Mouse (Mus musculus) liver, postnatal 0 days (tissue): ENCODE measurements at regions not wholly inside any gene's neighbourhood (a gene's known extent, or its start where the extent isn't known, plus 50 kb on each side); places are given as distances from the start of the nearest gene placed in this dataset.
"Not testable (repeated sequence)": the region's sequence is repeated elsewhere in the genome, so short reads cannot be mapped to it uniquely, and the experiment has no call there.

Source experiments
- ATAC-seq: fragments of 200-750 bp; cut with Nextera tagmentation; 2 replicates; pipeline ENCODE4 v1.8.0; 2017; ENCODE audit warnings: mild to moderate bottlenecking, moderate library complexity
- DNase-seq: peaks from one replicate; pipeline ENCODE4 v3.0.0-alpha.2; 2016
- H3K27ac ChIP-seq: fragments of 300-500 bp; sonication (generic); 2 replicates; pipeline ENCODE4 v1.5.1; 2014; ENCODE audit warnings: antibody characterized with exemption, moderate library complexity, mild to moderate bottlenecking, low read depth
- H3K27me3 ChIP-seq: fragments of 300-500 bp; sonication (generic); 2 replicates; pipeline ENCODE4 v1.6.1; 2014; ENCODE audit warnings: low read length, control low read depth, mixed read lengths; ENCODE audit not compliant: insufficient read depth
- H3K36me3 ChIP-seq: fragments of 300-500 bp; sonication (generic); replicated peaks from 2 replicates; pipeline ENCODE4 v1.6.1; 2014; ENCODE audit warnings: mild to moderate bottlenecking, control low read depth, low read length, moderate library complexity, mixed read lengths; ENCODE audit not compliant: insufficient read depth
- H3K4me1 ChIP-seq: fragments of 300-500 bp; sonication (generic); 2 replicates; pipeline ENCODE4 v1.6.1; 2014; ENCODE audit warnings: antibody characterized with exemption, mild to moderate bottlenecking, control low read depth; ENCODE audit not compliant: insufficient read depth
- H3K4me2 ChIP-seq: fragments of 300-500 bp; sonication (generic); 2 replicates; pipeline ENCODE4 v1.6.1; 2014; ENCODE audit warnings: low read depth, mild to moderate bottlenecking, low read length, moderate library complexity, mixed read lengths
- H3K4me3 ChIP-seq: fragments of 300-500 bp; sonication (generic); 2 replicates; pipeline ENCODE4 v1.5.1; 2014; ENCODE audit warnings: low read depth, low read length
- H3K9ac ChIP-seq: fragments of 300-500 bp; sonication (generic); replicated peaks from 2 replicates; pipeline ENCODE4 v1.6.1; 2014; ENCODE audit warnings: mild to moderate bottlenecking, moderate library complexity
- H3K9me3 ChIP-seq: fragments of 300-500 bp; sonication (generic); 2 replicates; pipeline ENCODE4 v1.6.1; 2016; ENCODE audit warnings: mild to moderate bottlenecking, control low read depth, low read length, mixed read lengths
- CTCF ChIP-seq: sonication (generic); IDR thresholded peaks from 2 replicates; pipeline ENCODE4 v1.5.1; 2016; ENCODE audit warnings: antibody characterized with exemption, low read depth
- EP300 ChIP-seq: IDR thresholded peaks from 2 replicates; pipeline ENCODE4 v1.6.1; 2016; ENCODE audit warnings: antibody characterized with exemption, low read depth, mild to moderate bottlenecking
- WGBS: fragments of 180-500 bp; shearing (Covaris S2); extraction: QIAGEN DNeasy Blood & Tissue Kit; methylation state at CpG from one replicate; pipeline ENCODE4 v1.1.7; 2014; ENCODE audit not compliant: insufficient replicate concordance; 5-methylcytosine and 5-hydroxymethylcytosine counted together

DNA sequence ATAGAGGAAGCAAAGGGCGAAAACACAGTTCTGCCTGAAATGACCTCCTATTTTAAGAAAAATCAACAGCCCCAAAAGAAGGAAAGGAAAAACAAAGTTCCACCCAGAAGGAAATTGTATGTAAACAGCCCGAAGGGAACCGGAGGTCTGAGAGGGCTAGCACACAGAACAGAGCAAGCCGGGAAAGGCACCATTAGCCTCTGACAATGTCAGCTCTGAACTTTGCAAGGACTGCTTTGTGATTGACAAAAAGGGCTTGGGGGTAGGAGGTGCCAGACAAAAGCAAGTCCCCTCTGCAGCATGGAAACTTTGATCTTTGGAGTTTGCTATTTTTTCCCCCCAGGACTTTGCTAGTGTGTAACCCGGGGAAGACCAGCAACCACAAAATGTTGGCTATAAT, 86.8 kb upstream of the Slc25a13 start:
- Histone ChIP-seq H3K27ac (no peak overlapping the region), H3K4me2 (no peak overlapping the region), H3K9me3 (no peaks in the 10 kb centered on the region), H3K36me3 (no peaks in the 10 kb centered on the region), H3K4me3 (no peak overlapping the region), H3K4me1 (no peaks in the 10 kb centered on the region), H3K9ac (no peak overlapping the region), H3K27me3 (no peaks in the 10 kb centered on the region)
- no peak for ATAC-seq
- no peak for DNase-seq
- TF ChIP-seq EP300 (no peak), CTCF (no peak)
- 31% methylated on average over 5 of the region's 5 CpGs for WGBS

- Histone ChIP-seq H3K4me1 (no peaks in the 10 kb centered on the region), H3K36me3 (no peaks in the 10 kb centered on the region), H3K4me2 (no peak overlapping the region), H3K4me3 (no peak overlapping the region), H3K9me3 (no peaks in the 10 kb centered on the region), H3K9ac (no peak overlapping the region), H3K27me3 (no peaks in the 10 kb centered on the region), H3K27ac (no peak overlapping the region)
- 81% methylated on average over 6 of the region's 6 CpGs for WGBS
- no peak for TF ChIP-seq EP300
- no peak for TF ChIP-seq CTCF
- ATAC-seq (no peak), DNase-seq (no peak)
Observed at GRCm38 (mm10) chr6:6301001-6301510, 84.1 kb upstream of the Slc25a13 start.

- DNase-seq = no peak
- Histone ChIP-seq H3K4me1 (no peaks in the 10 kb centered on the region), H3K4me3 (no peak overlapping the region), H3K9me3 (no peaks in the 10 kb centered on the region), H3K4me2 (no peak overlapping the region), H3K9ac (no peak overlapping the region), H3K27me3 (no peaks in the 10 kb centered on the region), H3K36me3 (no peaks in the 10 kb centered on the region), H3K27ac (no peak overlapping the region)
- no peak for TF ChIP-seq EP300
- TF ChIP-seq CTCF = no peak
- no peak for ATAC-seq
- 53% methylated on average over 14 of the region's 14 CpGs for WGBS
Observed at GRCm38 (mm10) chr6:6298867-6299852, 82.2 kb upstream of the Slc25a13 start.

DNA sequence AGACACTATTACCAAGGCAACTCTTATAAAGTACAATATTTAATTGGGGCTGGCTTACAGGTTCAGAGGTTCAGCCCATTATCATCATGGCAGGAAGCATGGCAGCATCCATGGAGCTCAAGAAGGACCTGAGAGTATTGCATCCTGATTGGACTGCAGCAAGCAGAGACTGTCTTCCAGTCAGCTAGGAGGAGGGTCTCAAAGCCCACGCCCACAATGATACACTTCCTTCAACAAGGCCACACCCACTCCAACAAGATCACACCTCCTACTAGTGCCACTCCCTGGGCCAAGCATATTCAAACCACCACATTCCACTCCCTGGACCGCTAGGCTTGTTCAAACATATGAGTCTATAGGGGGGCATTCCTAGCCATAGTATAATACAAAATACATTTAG, 78.6 kb upstream of the Slc25a13 start:
- not testable (repeated sequence) for H3K36me3 ChIP-seq, H3K4me2 ChIP-seq, H3K4me3 ChIP-seq, H3K4me1 ChIP-seq, DNase-seq, H3K9me3 ChIP-seq, H3K27ac ChIP-seq, H3K27me3 ChIP-seq, H3K9ac ChIP-seq, ATAC-seq
- WGBS = 75% methylated on average over 2 of the region's 2 CpGs

GRCm38 (mm10) chr6:6291781-6292180, 74.8 kb upstream of the Slc25a13 start:
- DNase-seq (no peak), ATAC-seq (no peak)
- H3K9ac ChIP-seq = no peak overlapping the region
- H3K9me3 ChIP-seq = no peaks in the 10 kb centered on the region
- H3K36me3 ChIP-seq = no peaks in the 10 kb centered on the region
- TF ChIP-seq EP300 = no peak
- no peak for TF ChIP-seq CTCF
- no peak overlapping the region for H3K27ac ChIP-seq
- no peaks in the 10 kb centered on the region for H3K27me3 ChIP-seq
- H3K4me1 ChIP-seq = no peaks in the 10 kb centered on the region
- WGBS = 63% methylated on average over 3 of the region's 3 CpGs
- no peak overlapping the region for H3K4me3 ChIP-seq
- no peak overlapping the region for H3K4me2 ChIP-seq

GRCm38 (mm10) chr6:6290427-6290826, 73.5 kb upstream of the Slc25a13 start:
- H3K4me2 ChIP-seq = no peak overlapping the region
- no peaks in the 10 kb centered on the region for H3K27me3 ChIP-seq
- H3K4me3 ChIP-seq = no peak overlapping the region
- no peak overlapping the region for H3K27ac ChIP-seq
- TF ChIP-seq CTCF = no peak
- no peak for TF ChIP-seq EP300
- no peaks in the 10 kb centered on the region for H3K4me1 ChIP-seq
- no peak overlapping the region for H3K9ac ChIP-seq
- H3K36me3 ChIP-seq = no peaks in the 10 kb centered on the region
- H3K9me3 ChIP-seq = no peaks in the 10 kb centered on the region
- no peak for DNase-seq
- 82% methylated on average over 7 of the region's 7 CpGs for WGBS
- no peak for ATAC-seq
